Mouse (Mus musculus): ENCODE data around the gene Bsn.

Bsn gene

DNA sequence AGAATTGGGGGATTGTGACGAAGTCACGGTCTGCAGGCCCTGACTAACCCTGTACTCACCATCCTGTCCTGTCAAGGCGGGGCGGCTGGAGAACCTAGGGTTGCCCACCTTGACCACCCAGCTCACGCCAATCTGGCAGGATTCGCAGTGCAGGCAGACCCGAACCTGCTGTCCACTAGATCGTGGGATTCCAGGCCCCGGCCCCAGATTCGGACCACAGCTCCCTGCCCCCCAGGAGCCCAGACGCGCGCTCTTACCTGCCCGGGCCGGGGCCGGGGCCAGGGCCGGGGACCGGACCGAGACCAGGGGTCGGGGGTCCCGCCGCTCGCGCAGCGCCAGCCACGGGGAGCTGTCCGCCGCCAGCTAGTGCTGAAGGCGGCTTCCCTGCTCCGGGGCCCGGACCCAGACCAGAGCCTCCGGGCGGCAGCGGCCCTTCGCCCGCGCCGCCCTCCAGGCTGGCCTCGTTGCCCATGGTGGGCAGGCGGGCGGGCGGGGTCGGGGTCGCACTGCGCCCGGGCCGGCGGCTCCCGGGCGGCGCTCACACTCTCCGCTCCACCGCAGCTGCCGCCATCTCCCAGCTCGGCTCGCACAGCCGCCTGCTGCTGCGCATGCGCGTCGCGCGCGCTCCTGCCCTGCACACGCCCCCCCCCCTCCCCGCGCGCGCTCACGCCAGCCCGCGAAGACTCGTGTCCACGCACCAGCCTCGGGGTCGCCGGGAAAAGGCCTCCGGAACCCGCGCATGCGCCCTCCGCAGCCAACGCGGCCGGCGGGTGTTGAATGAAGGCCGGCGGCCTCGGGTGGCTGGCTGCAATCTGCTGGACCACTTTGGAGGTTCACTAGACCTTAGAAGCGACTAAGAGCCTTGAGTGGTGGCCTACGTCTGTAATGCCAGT, at the start of gene Bsn:
TSS of gene Bsn (minus strand) at position 598 of the 893 bp plus-strand sequence.
- ATAC-seq (ENCODE audit: insufficient number of reproducible peaks, low FRiP score, low TSS enrichment) = peak; percentile 77

DNA sequence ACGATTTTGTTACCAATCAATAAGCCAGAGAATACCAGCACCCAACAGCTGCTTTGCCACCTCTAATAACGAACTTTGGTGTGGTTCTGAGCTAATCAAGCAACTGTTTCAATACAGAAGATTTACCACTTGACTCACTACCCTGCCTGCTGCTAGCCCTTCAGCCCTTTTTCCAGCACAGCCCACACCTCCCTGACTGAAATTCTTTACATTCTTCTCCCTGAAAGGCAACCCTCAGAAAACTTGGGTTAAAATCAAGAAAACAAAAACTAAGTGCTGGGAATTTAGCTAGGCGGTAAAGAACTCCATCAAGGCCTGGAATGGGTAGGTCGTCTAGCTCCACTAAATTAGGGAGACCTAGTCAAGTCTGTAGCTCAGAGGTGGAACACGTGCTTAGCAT, 49.8 kb upstream of the Bsn start:
- no peak for ATAC-seq (ENCODE audit: insufficient number of reproducible peaks, low FRiP score, low TSS enrichment)

DNA sequence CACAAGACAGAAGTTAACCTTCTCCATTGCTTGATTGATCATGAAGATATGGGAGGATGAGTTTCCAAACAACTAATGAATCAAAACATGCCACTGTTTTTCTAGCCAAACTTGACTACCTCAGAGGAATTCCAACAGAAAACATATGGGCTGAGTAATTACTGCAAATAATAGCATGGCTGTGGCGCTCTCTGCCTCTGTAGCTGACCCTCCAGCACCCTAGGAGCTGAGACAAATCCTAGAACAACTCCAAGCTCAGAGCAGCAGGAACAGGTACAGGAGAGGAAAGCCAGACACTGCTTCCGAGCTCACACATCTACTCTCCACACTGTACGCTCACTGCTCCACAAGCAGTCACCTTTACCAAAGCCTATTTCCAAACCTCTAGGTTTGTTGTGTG, 48.6 kb upstream of the Bsn start:
- ATAC-seq (ENCODE audit: insufficient number of reproducible peaks, low FRiP score, low TSS enrichment) = no peak

DNA sequence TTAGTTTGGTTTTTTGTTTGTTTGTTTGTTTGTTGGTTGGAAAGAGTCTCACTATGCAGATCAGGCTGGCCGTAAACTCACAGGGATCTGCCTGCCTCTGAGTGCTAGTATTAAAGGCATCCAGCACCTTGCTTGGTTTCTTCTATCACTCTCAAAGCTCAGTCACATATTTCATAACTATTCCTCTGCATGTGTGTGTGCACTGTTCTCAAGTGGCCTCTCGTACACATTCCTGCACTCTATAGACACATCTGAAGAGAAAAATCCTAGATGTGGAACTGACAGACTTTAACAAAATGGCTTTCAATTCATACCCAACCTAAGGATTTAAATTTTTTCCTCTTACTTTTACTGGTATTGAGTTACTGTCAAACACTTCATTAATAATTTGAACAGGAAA, 48.2 kb upstream of the Bsn start:
- no peak for ATAC-seq (ENCODE audit: insufficient number of reproducible peaks, low FRiP score, low TSS enrichment)

DNA sequence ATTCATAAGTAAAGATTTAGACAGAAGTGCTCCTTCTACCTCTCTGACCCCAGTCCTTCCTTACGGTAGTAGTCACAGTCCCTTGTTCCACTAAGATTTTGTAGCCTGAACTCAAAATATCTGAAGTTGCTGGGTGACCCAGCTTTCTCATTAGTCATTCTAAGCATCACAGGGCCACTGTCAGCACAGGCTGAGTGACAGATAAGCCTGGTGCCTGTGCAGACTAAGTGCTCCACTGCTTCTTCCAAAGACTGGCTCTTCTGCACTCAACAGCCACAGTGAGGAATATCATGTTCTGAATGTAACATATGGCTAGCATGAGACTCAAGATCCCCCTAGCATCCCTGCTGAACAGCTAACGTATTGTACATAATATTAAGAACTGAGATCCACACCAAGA, 44.5 kb upstream of the Bsn start:
- no peak for ATAC-seq (ENCODE audit: insufficient number of reproducible peaks, low FRiP score, low TSS enrichment)

DNA sequence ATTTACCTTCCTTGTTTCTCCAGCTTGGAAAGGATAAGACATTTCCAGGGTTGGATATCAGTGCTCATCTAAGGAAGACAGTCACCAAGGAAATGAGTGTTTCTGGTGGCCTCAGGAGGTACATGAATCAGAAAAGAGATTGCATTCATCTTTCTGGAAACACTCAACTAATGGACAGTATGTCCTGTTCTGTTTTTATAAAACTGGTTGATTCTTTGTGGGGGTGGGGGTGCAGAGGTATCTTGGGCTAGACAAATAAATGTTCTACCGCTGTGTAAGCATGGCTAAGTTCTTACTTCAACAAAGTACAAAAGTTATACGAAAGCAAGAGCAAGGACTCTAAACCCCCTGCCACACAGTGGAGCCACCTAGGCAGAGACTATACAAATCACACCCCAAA, 42.7 kb upstream of the Bsn start:
- no peak for ATAC-seq (ENCODE audit: insufficient number of reproducible peaks, low FRiP score, low TSS enrichment)

DNA sequence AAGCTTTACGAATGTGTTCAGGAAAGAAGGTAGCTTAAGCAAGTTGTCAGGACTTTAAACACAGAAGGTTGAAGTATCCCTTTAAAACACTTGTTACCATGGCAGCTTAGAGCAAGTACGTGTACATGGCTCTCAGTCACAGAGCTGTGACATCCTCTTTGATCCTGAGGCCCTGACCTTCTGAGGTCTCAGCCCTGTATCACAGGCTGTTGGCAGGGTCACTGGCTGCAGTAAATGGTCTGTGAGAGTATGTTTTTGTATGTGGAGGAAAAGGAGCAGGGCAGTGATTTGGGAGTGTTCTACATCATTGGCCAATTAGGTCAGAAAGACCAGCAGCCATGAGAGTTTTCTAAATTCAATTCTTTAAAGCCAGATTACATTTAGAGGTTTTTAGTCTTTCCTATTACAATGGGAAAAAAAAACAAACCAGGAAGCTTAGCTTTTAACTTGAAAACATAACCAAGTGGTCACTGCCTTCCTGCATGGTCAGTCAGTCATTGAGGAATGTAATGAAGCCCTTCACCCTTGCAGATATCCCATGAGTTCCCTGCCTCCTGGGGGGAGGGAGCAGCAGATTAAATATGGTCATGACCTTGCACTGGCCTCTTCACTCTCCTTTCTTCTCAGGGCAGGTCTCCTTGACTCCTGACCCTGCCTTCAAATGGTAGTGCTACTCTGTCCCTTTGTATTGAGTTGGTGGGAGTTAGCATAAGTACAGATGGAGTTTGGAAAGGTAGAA, 37.9 kb upstream of the Bsn start:
- ATAC-seq (ENCODE audit: insufficient number of reproducible peaks, low FRiP score, low TSS enrichment) = no peak

DNA sequence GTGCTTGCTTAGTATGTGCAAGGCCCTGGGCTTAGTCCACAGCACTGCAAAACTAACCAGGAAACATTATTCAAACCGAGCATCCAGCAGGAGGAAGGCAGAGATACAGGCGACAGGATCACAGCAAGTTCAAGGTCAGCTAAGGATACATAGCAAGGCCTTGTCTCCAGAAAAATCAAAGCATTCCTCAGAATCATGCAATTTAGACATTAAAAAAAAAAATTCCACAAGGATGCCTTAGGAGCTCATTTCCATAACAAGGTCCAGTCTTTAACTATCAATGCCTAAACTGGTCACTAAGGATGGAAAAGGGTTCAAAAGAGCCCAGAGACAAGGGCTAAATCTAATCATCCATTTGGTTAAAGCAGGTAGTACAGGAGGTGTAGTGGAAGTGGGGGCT, 35.0 kb upstream of the Bsn start:
- ATAC-seq (ENCODE audit: insufficient number of reproducible peaks, low FRiP score, low TSS enrichment) = no peak

DNA sequence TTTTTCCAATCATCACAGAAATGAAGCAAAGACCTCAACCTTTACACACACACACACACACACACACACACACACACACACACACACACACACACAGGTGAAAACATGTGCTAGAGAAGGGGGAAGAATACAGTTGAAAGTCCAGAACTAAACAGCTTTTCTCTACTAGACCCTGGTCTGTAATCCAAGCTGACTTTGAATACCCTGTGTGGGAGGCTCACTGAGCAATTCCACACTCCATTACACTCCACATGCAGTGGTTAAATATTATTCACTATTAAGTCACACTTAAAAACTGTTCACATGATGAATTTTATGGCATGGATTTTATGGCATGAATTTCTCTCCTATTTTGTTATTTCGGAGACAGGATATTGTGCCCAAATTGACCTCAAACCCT, 33.4 kb upstream of the Bsn start:
- no peak for ATAC-seq (ENCODE audit: insufficient number of reproducible peaks, low FRiP score, low TSS enrichment)

DNA sequence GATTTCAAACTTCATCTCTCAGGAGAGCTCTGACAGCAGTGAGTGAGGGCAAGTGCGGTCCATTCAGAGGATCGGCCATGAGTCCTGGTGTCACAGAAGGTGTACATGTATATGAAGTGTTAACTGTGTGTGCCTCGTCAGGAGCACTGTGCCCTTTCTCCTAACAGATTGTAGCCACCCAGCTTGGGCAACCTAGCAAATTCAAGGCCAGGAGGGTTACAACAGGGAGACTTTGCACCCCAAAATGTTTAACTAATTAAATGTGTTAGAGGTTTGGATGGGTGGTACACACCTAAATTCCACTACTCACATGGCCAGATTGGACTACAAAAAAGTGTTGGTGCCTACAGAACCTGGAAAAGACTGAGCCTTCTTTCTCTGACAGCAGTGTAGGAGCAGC, 31.4 kb upstream of the Bsn start:
- no peak for ATAC-seq (ENCODE audit: insufficient number of reproducible peaks, low FRiP score, low TSS enrichment)

DNA sequence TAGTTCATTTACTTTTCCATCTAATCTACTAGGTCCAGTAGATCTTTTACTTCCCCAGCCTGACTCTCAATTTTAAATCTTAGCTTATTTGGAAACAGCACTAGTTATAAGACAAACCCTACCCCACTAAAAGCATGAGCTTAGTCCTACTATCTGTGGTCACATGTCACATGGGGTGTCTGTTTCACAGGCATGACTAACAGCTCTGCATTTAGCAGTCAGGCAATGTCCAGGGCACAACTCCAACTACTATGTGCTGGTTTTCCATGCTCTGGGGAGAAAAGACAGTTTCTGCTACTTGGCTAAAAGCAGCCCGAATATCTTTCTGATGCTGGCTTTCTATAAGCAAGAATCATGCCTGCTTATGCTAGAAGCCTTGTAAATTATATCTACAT, 30.2 kb upstream of the Bsn start:
- no peak for ATAC-seq (ENCODE audit: insufficient number of reproducible peaks, low FRiP score, low TSS enrichment)

DNA sequence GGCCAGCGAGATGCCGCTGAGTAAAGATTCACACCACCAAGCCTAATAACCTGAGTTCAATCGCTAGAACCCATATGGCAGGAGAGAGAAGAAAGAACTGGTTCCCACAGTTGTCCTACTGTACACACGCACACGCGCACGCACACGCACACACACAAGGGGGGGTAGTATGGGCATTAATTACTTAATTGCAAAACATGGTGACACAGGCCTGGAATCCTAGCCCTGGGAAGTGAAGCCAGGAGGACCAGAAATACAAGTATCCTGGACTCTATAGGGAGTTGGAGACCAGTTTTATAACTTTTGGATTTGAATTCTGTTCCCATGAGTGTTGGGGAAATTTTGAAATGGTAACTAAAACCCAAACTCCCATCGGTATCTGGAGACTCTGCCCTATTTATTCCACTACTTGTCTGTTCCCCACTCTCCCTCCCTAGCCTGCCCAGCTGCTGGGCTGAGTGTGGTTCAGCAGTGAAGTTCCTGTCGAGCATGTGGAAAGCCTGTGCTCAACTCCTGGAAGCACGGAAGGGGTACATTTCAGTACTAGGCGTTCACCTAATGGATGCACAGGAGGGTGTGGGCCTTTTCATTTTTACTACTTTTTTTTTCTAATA, 29.7 kb upstream of the Bsn start:
- no peak for ATAC-seq (ENCODE audit: insufficient number of reproducible peaks, low FRiP score, low TSS enrichment)

DNA sequence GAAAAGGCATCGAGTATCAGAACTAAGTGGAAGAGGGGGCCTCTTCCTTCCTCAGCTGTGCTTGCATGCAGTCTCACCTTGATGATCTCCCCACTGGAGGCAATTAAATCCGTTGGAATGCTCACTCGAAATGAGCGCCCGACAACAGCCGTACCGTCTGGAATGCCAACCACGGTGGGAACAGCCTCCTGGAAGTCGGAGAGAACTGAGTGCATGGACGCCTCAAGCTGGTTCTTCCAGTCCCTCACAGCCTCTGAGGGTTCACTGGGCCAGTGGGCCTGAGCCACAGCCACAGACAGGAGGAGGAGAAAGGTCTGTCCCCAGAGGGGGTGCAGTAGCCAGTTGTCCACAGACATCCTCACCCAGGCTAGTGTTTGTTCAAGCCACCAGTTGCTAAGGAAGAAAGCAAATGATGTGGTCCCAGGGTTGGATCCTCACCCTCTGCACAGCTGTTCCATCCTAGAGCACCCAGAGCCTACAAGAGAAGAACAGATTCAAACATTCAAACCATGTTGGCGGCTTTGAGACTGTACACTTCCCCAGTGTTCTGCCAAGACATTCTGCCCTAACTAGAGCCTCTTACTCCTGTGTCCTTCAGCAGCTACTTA, 27.9 kb upstream of the Bsn start:
- ATAC-seq (ENCODE audit: insufficient number of reproducible peaks, low FRiP score, low TSS enrichment) = no peak

DNA sequence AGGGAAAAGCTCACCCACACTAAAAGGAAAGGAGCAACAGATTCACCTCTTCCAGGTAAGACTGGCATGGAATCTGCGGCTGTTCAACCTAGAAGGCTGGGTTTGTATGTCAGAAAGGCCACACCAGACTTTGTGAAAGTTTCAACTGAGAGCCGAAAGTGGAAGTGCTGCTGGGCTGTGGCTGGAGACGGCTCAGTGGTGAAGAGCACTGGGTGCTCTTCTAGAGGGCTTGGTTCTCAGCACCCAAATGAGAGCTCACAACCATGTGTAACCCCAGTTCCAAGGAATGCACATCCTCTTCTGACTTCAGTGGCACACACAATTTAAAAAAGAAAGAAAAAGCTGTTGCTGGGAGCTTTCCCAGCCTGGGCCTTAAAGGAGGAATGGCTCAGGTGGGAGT, 27.2 kb upstream of the Bsn start:
- ATAC-seq (ENCODE audit: insufficient number of reproducible peaks, low FRiP score, low TSS enrichment) = no peak

DNA sequence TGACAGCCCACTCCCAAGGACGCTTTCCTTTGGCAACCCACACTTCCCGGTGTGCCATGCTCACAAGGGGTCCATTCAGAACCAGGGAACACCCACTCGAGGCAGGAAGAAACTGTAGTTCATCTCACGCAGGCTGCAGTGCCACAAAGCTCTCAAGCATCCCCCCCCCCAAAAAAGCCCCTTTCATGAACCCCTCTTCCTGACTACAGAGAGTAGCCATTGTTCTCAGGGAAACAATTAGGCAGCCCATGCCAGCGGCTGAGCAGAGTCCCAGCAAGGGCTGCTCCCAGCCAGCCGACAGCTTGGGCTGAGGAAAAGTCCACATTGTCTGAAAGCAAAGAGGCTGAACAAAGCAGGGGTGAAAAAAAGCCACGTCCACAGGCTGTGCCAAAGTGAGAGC, 22.9 kb upstream of the Bsn start:
- no peak for ATAC-seq (ENCODE audit: insufficient number of reproducible peaks, low FRiP score, low TSS enrichment)

DNA sequence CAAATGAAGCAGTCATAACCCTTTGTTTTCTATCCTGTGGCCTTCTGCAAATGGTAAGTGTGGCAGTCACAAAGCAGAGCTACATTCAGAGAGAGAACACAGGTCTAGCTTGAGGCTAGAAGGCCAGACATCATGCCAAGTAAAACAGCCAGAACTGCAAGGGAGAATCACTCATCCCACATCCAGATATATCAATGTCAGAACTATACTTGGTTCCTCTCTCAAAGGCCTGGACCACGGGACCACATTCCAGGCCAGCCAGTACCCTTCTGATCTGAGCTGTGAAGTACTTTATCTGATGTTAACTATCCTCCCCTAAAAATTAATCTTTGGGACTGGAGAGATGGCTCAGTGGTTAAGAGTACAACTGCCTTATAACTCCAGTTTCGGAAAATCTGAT, 22.2 kb upstream of the Bsn start:
- ATAC-seq (ENCODE audit: insufficient number of reproducible peaks, low FRiP score, low TSS enrichment) = no peak

DNA sequence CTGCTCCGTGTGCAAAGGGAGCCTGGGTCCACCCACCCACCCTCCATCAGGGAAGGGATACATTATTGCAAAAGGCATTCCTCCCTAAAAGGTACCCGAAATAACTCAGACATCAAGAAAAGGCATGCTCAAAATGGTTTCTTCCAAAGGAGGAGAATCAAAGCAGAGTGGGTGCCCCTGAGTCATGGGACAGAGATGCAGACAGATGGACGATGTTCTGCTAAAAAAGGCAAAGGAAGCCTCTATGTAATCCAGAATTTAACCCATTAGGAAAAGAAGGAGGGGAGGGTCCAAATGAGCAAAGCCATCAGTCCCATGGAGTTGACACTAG, 15.4 kb upstream of the Bsn start:
- no peak for ATAC-seq (ENCODE audit: insufficient number of reproducible peaks, low FRiP score, low TSS enrichment)

DNA sequence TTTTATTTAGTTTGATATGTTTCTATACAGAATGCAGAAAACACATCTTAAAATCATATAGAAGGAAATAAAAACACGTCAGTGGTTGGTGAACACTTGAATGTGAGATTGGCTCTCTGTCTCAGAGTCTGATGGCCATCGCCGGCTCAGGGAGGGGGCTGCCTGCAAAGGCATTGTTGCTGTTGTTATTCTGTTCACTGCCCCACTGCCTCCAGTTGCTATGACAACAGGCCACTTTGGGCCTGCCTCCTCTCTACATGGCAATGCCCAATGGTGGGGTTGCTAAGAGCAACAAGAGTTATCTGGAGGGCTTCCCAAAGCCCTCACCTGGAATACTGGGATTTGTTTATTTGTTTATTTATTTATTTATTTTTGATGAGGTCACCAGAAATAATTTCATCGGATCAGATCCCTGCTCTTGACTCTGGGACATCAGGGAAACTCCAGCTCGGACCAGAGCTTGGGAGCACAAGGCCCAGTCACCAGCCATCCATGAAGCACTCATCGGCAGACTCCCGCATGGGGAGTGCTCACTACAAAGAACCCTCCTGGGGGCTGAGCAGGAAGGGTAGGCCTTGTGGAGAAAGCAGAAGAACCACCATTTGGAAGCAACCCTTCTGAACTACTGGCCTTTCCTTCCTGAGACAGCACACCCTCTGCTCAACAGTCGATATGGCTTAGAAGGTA, 14.8 kb upstream of the Bsn start:
- no peak for ATAC-seq (ENCODE audit: insufficient number of reproducible peaks, low FRiP score, low TSS enrichment)

DNA sequence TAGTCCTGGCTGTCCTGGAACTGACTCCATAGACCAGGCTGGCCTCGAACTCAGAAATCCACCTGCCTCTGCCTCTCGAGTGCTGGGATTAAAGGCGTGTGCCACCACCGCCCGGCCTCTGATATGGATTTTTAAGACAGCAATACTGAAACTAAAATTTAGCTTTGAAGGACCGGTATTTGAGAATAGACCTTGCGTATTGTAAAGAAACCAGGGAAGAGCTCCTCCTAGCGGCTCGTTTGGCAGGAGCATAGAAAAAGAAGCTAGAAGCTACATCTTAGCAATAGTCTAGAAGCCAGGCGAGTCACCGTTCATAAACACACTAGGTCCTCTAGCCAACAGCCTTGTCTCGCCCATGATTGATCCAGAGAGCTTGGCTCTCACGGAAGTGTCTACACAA, 12.8 kb upstream of the Bsn start:
- no peak for ATAC-seq (ENCODE audit: insufficient number of reproducible peaks, low FRiP score, low TSS enrichment)

DNA sequence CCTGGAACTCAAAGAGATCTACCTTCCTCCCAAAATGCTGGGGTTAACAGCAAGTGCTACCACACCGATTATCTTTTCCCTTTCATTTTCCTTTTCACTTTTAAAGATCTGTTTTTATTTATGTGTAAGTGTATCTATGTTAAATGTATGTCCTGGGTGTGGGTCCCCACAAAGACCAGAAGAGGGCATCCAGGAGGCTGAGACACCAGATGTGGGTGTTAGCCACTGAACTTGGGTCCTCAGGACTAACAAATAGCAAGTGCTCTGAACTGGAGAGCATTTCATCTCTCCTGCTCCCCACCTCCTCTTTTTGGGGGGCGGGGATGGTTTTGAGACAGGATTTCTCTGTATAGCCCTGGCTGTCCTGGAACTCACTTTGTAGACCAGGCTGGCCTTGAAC, 12.0 kb upstream of the Bsn start:
- ATAC-seq (ENCODE audit: insufficient number of reproducible peaks, low FRiP score, low TSS enrichment) = no peak

DNA sequence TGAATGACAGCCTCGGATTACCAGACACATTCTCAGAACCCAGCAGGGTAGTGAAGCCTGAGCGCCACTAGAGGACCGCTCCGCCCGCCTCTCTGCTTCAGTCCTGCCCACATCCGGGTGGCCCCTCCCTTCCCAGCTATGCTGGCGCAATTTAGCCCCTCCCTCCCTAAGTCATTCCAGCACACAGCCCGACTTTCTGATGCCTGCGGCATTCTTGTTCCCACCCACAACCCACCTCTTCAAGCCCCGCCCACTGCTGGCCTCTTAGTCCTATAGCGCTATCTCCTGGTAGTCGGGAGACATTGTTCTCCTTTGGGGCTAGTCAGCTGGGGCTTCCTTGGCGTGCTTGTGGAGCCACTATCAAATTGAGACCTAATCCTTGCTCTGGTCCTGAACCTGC, 11.0 kb upstream of the Bsn start:
- ATAC-seq (ENCODE audit: insufficient number of reproducible peaks, low FRiP score, low TSS enrichment) = peak; percentile 88

Data from cerebellum, adult (tissue).